Mouse (Mus musculus) kidney, adult 8-10 months (tissue): ENCODE results near the gene Bcas3.

Source experiments
- DNase-seq, 2 experiments: peaks; one replicate each; pipeline ENCODE4 v3.0.0; 2022

Bcas3 gene

DNA sequence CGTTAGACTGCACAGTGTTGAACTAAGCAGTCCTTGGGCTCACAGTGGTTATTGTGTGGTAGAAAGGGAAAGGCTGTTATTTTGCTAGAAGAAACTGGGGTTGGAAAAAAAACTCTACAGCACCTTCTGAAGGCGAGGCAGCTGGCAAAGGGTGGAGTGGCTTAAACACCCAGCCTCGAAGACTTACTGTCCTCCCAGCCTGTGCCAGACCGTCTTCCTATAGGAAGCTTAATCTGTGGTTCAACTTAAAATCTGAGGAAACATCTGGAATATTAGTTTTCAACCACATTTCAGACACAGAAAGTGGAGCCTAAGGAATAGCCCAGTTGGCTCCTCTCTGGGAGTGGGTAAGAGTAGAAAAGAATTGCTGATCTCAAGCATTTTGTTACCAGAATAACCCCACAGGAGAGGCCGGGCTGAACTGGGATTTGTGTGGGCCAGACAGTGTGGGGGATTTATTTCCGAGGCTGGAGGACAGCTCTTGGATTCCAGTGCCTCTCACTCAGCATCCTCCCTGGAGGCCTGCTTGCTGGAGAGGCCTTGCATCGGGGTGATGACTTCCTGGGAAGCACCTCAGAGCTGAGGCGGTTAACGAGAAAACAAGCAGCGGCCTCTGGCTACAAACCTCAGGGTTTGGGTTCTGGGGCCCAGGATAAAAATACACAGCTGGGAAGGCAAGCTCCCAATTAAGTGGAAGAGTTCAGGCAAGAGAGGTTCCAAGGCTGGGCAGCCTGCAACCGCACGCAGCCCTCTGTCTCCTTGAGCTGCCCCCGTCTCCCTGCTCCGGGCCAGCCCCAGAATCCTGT, 406.9 kb downstream of the Bcas3 start:
- DNase-seq, result no peak

DNA sequence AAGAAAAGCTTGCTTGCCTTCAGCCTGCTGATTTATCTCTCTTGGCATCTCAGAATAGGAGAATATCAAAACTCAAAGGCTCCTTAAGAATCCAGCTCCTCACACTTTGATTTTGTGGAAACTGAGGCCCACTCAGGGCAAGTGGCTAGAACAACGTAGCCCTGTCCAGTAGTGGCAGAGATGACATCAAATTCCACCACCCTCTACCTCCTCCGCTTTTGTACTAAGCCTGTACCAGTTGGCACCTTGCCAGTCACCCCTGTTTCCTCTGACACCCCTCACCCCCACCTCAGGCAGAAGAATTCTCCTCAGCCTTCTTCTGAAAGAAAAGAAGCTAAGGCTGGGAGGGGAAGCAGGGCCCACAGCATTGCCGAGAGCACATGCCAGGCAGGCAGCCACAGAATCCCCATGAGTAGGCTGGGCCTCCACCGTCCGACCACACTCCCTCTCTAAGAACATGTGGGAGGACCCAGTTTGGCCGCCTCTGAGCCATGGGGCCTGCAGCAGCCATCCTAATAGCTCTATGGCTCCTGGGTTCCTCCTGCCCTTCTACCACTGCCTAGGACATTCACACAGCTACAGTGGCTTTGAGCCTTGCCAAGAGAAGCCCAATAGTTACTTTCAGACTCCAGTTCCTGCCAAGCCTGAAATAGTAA, 407.6 kb downstream of the Bcas3 start:
- no peak for DNase-seq

- DNase-seq, result no peak
Observed at GRCm38 (mm10) chr11:85761170-85761569, 408.2 kb downstream of the Bcas3 start.

DNA sequence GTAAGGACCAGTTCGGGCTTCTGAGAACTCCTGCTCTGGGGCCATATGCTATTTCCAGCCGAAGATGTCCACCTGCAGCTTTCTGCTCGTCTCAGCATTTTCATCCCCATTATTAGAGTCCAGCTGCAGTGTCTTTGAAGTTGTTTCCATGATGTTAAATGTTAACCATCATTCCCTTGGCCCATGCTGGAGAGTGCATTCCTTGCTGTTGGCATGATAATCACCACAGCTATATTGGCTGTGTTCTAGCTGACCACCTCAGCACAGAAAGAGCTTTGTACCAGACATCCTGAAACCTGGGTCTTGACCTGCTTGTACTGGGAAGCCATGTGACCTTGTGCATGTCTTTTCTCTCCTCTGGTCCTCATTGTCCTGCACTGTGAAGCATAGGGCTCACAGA, 410.7 kb downstream of the Bcas3 start:
- DNase-seq, result peak; percentile 50 to 73

- no peak for DNase-seq
Observed at GRCm38 (mm10) chr11:85766106-85766723, 413.2 kb downstream of the Bcas3 start.

GRCm38 (mm10) chr11:85766811-85767210, 413.8 kb downstream of the Bcas3 start:
- DNase-seq, result no peak

DNA sequence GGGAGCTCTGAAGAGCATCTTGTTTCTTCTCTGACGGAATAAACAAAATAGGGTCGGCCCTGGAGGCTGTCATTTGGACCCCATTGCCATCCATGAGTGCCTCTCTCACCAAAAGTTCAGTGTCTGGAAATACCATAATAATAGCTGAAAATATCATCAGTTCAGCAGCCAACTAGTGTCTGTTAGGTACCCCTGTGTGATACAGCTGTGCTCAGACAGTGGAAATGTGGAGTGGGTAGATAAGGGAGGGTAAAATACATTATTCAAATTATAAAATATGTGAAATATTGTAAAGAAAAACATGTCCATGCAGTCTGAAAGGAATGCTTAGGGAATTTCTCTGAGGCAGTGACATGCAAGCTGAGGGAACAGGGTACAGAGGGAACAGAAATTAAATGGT, 416.8 kb downstream of the Bcas3 start:
- no peak for DNase-seq

DNA sequence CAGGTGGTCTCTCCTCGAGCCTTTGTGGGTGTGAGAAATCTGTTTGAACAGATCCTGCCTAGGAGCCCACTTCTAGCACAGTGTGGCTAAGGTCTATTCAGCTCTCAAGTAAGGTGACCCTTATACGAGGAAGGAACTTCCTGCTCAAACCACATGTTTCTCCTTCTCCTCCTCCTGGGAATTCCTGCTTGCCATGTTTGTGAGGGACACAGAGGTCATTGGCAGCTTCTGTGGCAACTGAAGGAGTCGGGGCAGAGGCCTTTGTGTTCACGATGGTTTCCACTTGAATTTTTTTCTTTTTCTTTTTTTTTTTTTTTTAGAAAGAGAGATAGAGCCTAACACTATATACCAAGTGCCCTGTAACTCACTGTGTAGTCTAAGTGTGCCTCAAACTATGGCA, 420.4 kb downstream of the Bcas3 start:
- no peak for DNase-seq

GRCm38 (mm10) chr11:85774707-85775106, 421.7 kb downstream of the Bcas3 start:
- DNase-seq, result no peak

DNA sequence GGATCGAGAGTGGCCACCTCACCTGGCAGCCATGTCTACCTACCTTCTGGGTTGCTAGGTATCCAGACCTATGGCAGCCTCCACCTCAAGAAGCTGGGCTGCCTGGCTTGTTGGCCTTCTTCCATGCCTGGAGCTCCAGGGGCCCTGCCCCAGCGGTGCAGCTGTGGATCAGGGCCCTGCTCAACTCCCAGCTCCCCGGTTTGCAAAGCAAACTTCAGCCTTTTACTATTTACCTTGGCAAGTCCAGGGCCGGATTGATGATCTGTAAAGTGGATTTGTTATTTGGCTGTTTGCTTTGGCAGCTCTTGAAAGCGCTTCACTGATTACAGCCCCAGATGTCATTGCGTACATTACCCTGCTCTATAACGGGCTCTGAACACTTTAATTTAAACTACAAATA, 422.5 kb downstream of the Bcas3 start:
- DNase-seq, result peak; percentile 23 to 45

- no peak for DNase-seq
Observed at GRCm38 (mm10) chr11:85776861-85777360, 423.9 kb downstream of the Bcas3 start.

DNA sequence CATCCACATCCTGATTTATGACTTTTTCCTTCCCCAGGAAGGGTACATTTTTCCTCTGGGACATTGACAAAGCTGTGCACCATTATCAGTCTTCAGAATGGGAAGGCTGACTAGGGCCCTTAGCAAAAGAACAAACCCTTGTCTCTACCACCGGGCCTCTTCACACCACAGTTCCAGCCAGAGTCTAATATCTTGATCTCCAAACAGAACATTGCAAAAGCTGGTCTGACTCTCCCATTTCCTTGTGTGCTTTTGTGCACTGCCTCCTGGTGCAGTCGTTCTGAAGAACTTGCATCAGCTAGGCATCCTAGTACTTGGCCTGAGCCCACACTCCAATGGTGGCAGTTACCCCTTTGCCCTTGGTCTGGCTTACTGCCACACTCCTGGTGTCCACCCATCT, 425.0 kb downstream of the Bcas3 start:
- DNase-seq, result no peak

GRCm38 (mm10) chr11:85780303-85780702, 427.3 kb downstream of the Bcas3 start:
- DNase-seq, result no peak

GRCm38 (mm10) chr11:85786113-85786718, 433.2 kb downstream of the Bcas3 start:
- DNase-seq, result no peak

GRCm38 (mm10) chr11:85789750-85790149, 436.8 kb downstream of the Bcas3 start:
- no peak for DNase-seq

- no peak for DNase-seq
Observed at GRCm38 (mm10) chr11:85790267-85790666, 437.3 kb downstream of the Bcas3 start.

DNA sequence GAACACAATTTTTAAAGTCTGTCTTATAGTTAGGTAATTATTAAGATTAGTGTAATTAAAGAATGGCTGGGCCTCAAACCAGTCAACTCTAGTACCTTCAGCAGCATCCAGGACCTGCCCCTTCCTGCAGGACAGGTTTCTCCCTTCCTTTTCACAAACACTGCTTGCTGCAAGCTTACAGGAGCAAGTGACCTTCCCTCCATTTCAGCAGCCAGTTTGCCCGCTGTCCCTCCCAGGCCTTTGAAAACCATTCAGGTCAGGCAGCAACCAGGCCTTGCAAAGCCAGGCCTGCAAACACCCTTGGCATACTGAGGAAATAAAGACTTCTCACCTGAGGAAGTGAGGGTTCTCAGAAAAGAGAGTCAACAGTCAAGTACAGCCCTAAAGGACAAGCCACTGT, 438.2 kb downstream of the Bcas3 start:
- DNase-seq, result peak in 1 of 2 experiments; percentile 40

GRCm38 (mm10) chr11:85792534-85793215, 439.7 kb downstream of the Bcas3 start:
- peak in 1 of 2 experiments; percentile 23 for DNase-seq

DNA sequence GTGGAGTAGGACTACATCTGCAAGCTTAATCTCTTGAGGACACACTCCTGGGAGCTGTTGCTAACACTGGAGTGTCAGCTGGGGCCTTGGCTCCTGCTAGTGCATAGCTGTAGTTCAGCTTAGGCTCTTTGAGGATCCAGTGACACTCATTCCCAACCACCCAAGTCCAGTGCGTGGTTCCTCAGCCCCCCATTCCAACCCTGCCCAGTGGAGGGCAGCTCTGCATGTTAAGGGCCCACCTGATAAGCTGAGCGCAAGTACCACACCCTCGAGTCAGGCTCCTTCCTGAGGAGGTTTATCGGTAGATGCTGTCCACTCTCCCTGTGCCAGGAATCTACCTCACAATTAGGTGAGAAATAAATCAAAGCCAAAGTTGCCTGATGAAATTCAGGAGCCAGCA, 446.5 kb downstream of the Bcas3 start:
- no peak for DNase-seq

DNA sequence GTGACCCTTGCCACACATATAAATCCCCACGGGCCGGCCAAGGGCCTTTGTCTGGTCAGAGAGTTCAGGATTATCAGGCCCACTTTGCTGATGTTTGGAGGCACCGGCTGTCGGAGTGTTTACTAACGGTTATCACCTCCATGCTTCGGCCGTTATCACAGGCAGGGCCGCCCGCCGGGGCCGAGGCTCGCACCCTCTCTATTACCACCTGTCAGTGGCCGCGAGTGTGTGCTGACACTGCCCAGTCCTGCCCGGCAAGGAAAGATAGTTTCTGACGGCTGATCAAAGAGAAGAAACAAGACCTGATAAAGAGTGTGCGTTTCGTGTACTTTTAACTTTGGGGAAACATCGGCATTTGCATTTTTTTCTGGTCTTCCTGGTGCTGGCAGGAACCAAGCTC, 446.9 kb downstream of the Bcas3 start:
- DNase-seq, result no peak

DNA sequence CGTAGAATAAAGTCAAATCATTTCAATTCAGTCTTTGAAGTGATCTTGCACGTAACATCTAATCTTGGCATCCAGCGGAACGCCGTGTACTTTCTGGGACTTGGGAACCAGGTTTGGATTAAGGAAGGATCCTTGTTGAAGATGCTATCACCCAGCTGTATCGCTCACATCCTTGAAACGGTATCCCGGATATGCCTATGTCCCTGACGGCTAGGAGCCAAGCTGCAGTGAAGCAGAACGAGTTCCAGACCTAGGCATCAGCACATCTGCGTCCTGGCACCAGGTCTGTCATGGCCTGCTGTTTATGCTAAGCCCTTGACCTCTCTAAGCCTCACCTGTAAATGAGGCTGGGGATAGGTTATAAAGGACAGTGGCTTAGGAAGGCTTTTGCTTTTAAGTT, 447.4 kb downstream of the Bcas3 start:
- peak in 1 of 2 experiments; percentile 40 for DNase-seq

DNA sequence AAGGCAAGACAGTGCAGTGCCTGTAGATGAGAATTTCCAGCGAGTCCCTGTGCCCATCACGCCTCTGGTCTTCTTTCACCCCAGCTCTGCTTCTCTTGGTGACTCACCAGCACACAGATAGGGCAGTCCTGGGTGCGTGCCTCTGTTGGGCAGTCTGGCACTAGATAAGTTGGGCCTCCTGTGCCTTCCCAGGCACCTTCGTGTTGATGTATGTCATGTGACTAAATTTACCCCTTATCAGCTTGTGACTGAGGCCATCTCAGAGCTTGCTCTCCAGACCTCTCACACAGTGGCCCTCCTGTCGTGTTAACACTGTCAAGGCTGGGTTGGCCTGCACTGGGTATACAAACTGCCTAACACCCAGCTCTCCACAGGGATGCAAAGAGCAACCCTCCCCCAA, 451.1 kb downstream of the Bcas3 start:
- no peak for DNase-seq

DNA sequence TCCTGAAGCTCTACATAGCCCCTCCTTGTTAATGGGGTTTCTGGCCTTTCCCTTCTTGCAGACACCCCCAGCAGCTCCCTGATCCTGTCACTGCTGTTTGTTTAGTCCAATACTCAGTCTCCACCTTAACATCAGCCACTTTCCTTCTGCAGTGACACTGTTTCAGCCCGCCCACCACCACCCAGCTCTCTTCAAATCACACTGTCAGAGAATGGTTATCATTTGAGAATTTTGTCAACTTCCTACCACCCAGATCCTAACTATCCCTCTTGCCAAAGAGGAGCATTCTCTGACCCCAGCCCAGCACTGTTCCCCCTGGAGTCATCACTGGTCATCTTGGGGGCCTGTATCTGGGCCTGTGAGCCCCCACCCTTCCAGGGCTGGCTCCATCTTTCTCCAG, 452.8 kb downstream of the Bcas3 start:
- DNase-seq, result no peak
